Mouse (Mus musculus) heart, adult 2 months (tissue): ENCODE data around the gene Creb1.

Experiments used
- CTCF ChIP-seq: fragments of 200-600 bp; IDR thresholded peaks from 2 replicates; pipeline ENCODE4 v1.8.1; 2022; ENCODE audit warnings: antibody characterized with exemption, mild to moderate bottlenecking, moderate library complexity
- EP300 ChIP-seq: fragments of 200-500 bp; IDR thresholded peaks from 2 replicates; pipeline ENCODE4 v1.6.1; 2011; ENCODE audit warnings: low read depth, low read length, control low read depth; ENCODE audit not compliant: insufficient read depth
- POLR2A ChIP-seq: fragments of 200-500 bp; IDR thresholded peaks from 2 replicates; pipeline ENCODE4 v1.6.1; 2011; ENCODE audit warnings: mild to moderate bottlenecking, low read depth, low read length, control low read depth; ENCODE audit not compliant: insufficient read depth

DNA sequence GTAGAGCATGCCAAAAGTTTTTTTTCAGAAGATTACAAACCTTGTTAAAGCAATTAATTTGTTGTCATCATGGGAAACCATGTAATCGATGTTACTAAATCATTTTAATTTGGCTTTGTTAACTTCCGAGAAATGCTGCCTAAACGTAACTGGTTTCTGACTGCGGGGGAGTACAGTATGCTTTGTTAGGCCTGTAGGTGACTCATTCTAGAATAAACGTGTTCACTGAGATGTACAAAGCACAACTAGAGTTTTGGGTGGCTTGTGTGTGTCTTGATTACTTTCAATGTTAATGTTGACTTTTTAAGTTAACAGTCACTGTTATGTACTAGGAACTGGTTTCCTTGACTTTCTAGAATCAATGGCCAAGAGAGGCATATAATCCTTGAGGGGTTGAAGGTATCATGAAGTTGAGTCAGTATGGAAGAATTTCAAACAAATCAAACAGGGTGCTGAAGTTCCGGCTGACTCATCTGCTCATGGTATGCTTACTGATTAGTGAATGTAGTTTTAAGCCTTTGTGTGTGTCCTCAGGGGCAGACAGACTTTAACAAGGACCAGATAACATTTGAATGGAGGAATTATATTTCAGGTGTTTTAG lies 68.9 kb downstream of the Creb1 start:
- TF ChIP-seq CTCF: no peak
- TF ChIP-seq EP300: no peak
- no peak for TF ChIP-seq POLR2A
